Mouse (Mus musculus) stomach, embryonic 15.5 days (tissue): ENCODE data around the gene Adssl1. TPM values are rescaled to one million over a fixed set of nuclear protein-coding genes. Genes with fewer than 3 reads are reported as not detected.
A peak's percentile ranks its signal among the peaks of the same experiment; 100 is the strongest.

Experiments
- ATAC-seq: fragments of 200-750 bp; cut with Nextera tagmentation; 2 replicates; pipeline ENCODE4 v1.8.0; 2017; ENCODE audit warnings: low read depth, moderate number of reproducible peaks, moderate TSS enrichment; ENCODE audit not compliant: insufficient read depth, low FRiP score
- H3K27ac ChIP-seq: fragments of 300-500 bp; sonication (generic); 2 replicates; pipeline ENCODE4 v1.5.1; 2015; ENCODE audit warnings: mild to moderate bottlenecking, inconsistent platforms
- H3K27me3 ChIP-seq: fragments of 300-500 bp; sonication (generic); replicated peaks from 2 replicates; pipeline ENCODE4 v1.6.1; 2015; ENCODE audit warnings: inconsistent platforms
- H3K36me3 ChIP-seq: fragments of 300-500 bp; sonication (generic); 2 replicates; pipeline ENCODE4 v1.6.1; 2015; ENCODE audit warnings: inconsistent platforms
- H3K4me1 ChIP-seq: fragments of 300-500 bp; sonication (generic); 2 replicates; pipeline ENCODE4 v1.6.1; 2015; ENCODE audit warnings: inconsistent platforms
- H3K4me2 ChIP-seq: fragments of 300-500 bp; sonication (generic); 2 replicates; pipeline ENCODE4 v1.6.1; 2015; ENCODE audit warnings: mild to moderate bottlenecking, inconsistent platforms
- H3K4me3 ChIP-seq: fragments of 300-500 bp; sonication (generic); replicated peaks from 2 replicates; pipeline ENCODE4 v1.5.1; 2015; ENCODE audit warnings: inconsistent platforms
- H3K9ac ChIP-seq: fragments of 300-500 bp; sonication (generic); 2 replicates; pipeline ENCODE4 v1.6.1; 2015; ENCODE audit warnings: inconsistent platforms
- H3K9me3 ChIP-seq: fragments of 300-500 bp; sonication (generic); 2 replicates; pipeline ENCODE4 v1.6.1; 2016; ENCODE audit warnings: inconsistent platforms
- WGBS: fragments of 180-500 bp; shearing (Covaris S2); methylation state at CpG from one replicate; pipeline ENCODE4 v1.1.7; 2015; 5-methylcytosine and 5-hydroxymethylcytosine counted together
- polyA plus RNA-seq: library from polyadenylated mRNA; unstranded; fragments of >200 nt; fragmentation: Nextera tagmentation; extraction: Ambion mirVana; gene quantifications from 2 replicates; pipeline ENCODE4 v1.2.1, GENCODE M21; 2015

Adssl1 gene
- polyA plus RNA-seq, 1 experiment from 2014 or later: 4.4 TPM

DNA sequence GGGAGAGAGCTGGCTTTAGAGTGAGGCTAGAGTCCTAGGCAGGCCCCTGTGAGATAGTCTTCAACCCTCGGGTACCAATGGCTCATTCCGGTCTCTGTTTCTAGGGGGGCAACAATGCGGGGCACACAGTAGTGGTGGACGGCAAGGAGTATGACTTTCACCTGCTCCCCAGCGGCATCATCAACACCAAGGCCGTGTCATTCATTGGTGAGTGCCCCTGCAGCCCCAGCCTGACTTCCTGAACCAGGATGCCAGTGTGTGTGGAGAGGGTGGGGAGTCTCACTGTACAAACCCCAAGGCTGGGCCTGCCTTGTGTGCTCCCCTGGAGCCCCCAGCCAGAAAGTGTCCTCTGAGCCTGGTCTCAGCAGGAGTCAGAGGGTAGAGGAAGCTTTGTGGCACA lies 8.4 kb downstream of the Adssl1 start:
- no peak for ATAC-seq
- Histone ChIP-seq H3K9me3 (no peaks in the 10 kb centered on the region), H3K4me1 (peaks cover 27% of the 10 kb centered on the region), H3K36me3 (no peaks in the 10 kb centered on the region), H3K4me3 (no peak overlapping the region), H3K9ac (no peak overlapping the region), H3K27me3 (no peaks in the 10 kb centered on the region), H3K4me2 (no peak overlapping the region; the same call in 1 of the 2 replicates), H3K27ac (0 out of 2 replicates have a peak overlapping the region, but pooled peaks have one; percentile 0)
- WGBS: 80% methylated on average over 6 of the region's 6 CpGs

DNA sequence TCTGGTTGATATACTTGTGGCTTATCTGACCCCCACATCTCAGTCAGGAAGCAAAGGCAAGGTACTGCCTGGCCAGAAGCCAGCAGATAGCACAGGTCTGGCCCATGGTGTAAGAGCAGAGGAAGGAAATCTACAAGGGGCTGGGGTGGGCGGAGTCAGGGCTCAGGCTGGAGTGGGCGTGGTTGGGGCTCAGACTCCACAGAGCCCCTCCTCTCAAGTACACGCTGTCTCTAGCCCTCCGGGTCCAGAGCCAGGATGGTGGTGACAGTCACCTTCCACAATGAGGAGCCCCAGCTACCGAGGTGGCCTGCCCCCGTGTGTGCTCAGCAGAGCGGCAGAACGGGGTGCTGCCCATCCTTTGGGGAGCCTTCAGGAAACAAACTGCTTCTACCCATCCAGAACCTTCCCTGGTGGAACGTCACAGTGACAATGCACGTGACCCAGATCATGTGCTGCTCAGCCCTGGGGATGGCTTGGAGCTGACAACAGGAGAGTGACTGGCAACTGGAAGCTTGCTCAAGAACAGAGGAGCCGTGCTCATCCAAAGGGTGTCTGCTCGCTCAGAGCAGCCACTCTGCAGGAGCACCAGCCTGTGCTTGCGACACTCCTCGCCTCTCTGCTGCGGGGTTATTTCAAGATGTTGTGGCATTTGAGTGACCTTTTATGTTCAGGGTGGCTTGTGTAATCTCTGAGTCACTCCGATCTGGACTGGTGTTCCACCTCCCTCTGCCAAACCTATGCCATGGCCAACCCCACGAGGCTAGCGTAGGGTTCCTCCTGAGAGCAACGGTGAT lies 9.3 kb downstream of the Adssl1 start:
- H3K9me3 ChIP-seq: no peaks in the 10 kb centered on the region
- no peaks in the 10 kb centered on the region for H3K27me3 ChIP-seq
- peaks cover 32% of the 10 kb centered on the region for H3K4me1 ChIP-seq
- H3K4me3 ChIP-seq: no peak overlapping the region; the same call in 1 of the 2 replicates
- peak; percentile 72 for ATAC-seq
- H3K4me2 ChIP-seq: peak overlapping the region; percentile 52
- no peaks in the 10 kb centered on the region for H3K36me3 ChIP-seq
- WGBS: 29% methylated on average over 19 of the region's 19 CpGs
- 0 out of 2 replicates have a peak overlapping the region, but pooled peaks have one; percentile 0 for H3K27ac ChIP-seq
- no peak overlapping the region for H3K9ac ChIP-seq

DNA sequence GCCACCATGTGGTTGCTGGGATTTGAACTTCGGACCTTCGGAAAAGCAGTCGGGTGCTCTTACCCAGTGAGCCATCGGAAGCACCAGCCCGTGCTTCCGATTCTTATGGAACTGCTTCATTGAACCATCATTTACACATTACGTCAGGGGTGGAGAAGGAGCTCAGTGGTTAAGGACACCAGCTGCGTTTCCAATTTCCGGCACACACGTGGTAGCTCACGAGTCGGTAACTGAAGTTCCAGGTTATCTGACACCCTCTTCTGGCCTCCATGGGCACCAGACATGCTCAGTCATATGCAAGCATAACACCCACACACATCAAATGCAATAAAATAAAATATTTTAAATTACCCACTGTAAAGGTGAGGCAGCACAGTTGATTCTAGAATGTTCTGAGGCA lies 10.2 kb downstream of the Adssl1 start:
- H3K27me3 ChIP-seq: no peaks in the 10 kb centered on the region
- no peak overlapping the region for H3K4me2 ChIP-seq
- ATAC-seq: no peak
- H3K27ac ChIP-seq: no peak overlapping the region; the same call in 1 of the 2 replicates
- H3K36me3 ChIP-seq: no peaks in the 10 kb centered on the region
- H3K4me1 ChIP-seq: peaks cover 37% of the 10 kb centered on the region
- H3K9me3 ChIP-seq: no peaks in the 10 kb centered on the region
- no peak overlapping the region for H3K9ac ChIP-seq
- WGBS: 93% methylated on average over 12 of the region's 12 CpGs
- H3K4me3 ChIP-seq: no peak overlapping the region

DNA sequence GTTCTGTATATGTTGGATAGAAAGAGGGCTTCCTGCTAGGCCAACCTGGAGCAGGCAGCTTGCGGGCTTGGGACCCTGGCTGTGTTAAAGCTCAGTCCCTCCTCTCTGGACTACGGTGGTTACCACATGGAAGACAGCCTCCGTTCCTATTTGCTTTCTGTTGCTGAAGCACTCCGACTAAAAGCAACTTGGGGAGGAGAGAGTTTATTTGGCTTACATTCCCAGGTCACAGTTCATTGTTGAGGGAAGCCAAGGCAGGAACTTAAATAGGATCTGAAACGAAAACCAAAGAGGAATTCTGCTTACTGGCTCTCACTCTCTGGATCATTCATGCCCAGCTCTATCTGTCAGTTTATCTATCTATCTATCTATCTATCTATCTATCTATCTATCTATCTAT lies 11.0 kb downstream of the Adssl1 start:
- no peak overlapping the region for H3K4me3 ChIP-seq
- H3K4me2 ChIP-seq: no peak overlapping the region
- WGBS: 54% methylated on average over 5 of the region's 5 CpGs
- no peak overlapping the region; the same call in 1 of the 2 replicates for H3K27ac ChIP-seq
- H3K36me3 ChIP-seq: no peaks in the 10 kb centered on the region
- peaks cover 37% of the 10 kb centered on the region for H3K4me1 ChIP-seq
- H3K9me3 ChIP-seq: no peaks in the 10 kb centered on the region
- no peak overlapping the region for H3K9ac ChIP-seq
- H3K27me3 ChIP-seq: no peaks in the 10 kb centered on the region
- no peak for ATAC-seq

DNA sequence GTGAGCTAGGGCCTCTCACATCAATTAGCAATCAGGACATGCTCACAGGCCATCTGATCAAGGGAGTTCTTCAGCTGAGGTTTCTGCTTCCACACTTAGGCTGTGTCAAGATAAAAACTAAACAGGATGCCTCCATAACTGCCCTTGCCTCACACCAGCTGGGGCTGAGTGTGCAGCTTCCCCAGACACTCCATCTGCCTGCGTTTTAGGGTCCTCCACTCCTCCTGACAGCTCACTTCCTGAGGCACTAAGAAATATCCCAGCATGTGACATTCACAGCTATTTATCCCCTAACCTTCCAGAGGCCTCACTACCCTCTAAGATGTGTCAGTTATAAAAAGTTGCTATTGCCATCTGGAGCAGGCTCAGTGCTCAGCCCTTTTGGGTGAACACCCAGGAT lies 11.6 kb downstream of the Adssl1 start:
- no peak for ATAC-seq
- Histone ChIP-seq H3K27me3 (no peaks in the 10 kb centered on the region), H3K4me3 (no peak overlapping the region), H3K4me1 (peaks cover 35% of the 10 kb centered on the region), H3K36me3 (no peaks in the 10 kb centered on the region), H3K4me2 (no peak overlapping the region), H3K9me3 (no peaks in the 10 kb centered on the region), H3K27ac (peak overlapping the region; percentile 57; the same call in 1 of the 2 replicates), H3K9ac (no peak overlapping the region)
- WGBS: 26% methylated on average over 1 of the region's 1 CpGs

DNA sequence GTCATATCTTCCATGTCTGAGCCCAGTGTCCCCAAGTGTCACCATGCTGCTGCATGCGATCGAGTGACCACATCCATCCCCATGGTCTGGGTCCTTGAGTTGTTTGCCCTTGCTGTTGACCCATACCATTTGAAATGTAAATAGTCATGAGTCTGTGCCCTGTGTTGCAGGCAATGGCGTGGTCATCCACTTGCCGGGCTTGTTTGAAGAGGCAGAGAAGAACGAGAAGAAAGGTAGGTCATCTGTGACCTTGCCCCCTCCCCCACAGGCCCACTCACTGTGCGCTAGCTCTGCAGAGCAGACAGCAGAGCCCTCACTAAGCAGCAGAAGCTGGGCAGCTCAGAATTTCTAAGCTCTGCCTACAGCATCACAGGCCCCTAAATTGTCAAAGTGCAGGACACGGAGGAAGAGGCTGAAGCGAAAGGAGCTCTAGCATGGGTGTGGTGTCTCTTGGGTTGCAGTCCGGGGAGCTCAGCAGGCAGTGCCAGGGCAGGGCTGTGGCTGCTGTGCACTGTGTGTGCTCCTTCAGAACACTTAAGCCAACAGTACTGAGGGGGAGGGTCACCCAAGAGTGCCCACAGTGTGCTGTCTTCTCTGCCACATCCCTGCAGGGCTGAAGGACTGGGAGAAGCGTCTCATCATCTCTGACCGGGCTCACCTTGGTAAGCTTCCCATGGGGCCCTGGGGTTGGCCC lies 12.4 kb downstream of the Adssl1 start:
- 54% methylated on average over 11 of the region's 11 CpGs for WGBS

DNA sequence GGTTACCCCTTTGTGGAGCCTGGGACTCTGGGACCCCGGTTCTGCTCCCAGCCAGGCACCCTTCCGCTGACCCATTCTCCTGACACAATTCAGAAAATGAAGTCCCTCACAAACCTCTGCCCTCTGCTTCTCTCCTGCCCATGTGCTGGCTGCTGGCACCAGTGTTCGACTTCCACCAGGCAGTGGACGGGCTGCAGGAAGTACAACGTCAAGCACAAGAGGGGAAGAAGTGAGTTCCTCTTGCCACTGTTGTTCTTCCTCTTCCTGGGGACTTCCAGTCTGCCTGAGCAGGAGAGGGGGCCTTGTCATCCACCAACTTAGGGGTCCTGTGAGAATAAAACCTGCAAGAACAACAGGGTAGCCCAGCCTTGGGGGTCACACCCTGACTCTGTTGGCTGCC lies 13.1 kb downstream of the Adssl1 start:
- Histone ChIP-seq H3K27ac (no peak overlapping the region), H3K9me3 (no peaks in the 10 kb centered on the region), H3K4me1 (peaks cover 28% of the 10 kb centered on the region), H3K4me3 (no peak overlapping the region), H3K9ac (no peak overlapping the region), H3K4me2 (no peak overlapping the region), H3K27me3 (no peaks in the 10 kb centered on the region), H3K36me3 (no peaks in the 10 kb centered on the region)
- 77% methylated on average over 5 of the region's 5 CpGs for WGBS
- no peak for ATAC-seq

More for the DNA sequence above, 12.4 kb downstream of the Adssl1 start:
- no peaks in the 10 kb centered on the region for H3K27me3 ChIP-seq
- no peaks in the 10 kb centered on the region for H3K9me3 ChIP-seq
- H3K27ac ChIP-seq: peak overlapping the region; percentile 57; the same call in 1 of the 2 replicates
- H3K9ac ChIP-seq: no peak overlapping the region
- ATAC-seq: no peak
- no peak overlapping the region for H3K4me3 ChIP-seq
- peaks cover 28% of the 10 kb centered on the region for H3K4me1 ChIP-seq
- H3K36me3 ChIP-seq: no peaks in the 10 kb centered on the region
- no peak overlapping the region for H3K4me2 ChIP-seq

DNA sequence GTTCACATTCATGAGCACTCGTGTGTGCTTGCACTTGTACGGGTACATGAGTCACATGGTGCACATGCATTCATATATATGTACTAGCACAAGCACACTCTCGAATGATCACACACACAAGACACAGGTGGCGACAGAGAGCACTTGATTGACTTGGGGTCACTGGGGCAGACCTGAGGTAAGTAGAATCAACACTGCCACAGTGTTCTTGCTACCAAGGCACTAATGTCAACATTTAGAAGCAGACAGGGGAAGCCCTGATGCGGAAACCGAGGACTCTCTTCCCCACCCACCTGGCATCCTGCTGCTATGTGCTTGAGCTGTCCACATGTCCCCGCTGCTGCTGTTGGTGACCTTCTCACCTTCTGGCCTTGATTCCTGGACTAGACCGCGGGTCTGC lies 13.8 kb downstream of the Adssl1 start:
- peaks cover 27% of the 10 kb centered on the region for H3K4me1 ChIP-seq
- H3K27me3 ChIP-seq: no peaks in the 10 kb centered on the region
- no peak overlapping the region for H3K27ac ChIP-seq
- ATAC-seq: no peak
- no peak overlapping the region for H3K4me2 ChIP-seq
- H3K4me3 ChIP-seq: no peak overlapping the region
- H3K9ac ChIP-seq: no peak overlapping the region
- no peaks in the 10 kb centered on the region for H3K9me3 ChIP-seq
- H3K36me3 ChIP-seq: no peaks in the 10 kb centered on the region
- 62% methylated on average over 9 of the region's 9 CpGs for WGBS

DNA sequence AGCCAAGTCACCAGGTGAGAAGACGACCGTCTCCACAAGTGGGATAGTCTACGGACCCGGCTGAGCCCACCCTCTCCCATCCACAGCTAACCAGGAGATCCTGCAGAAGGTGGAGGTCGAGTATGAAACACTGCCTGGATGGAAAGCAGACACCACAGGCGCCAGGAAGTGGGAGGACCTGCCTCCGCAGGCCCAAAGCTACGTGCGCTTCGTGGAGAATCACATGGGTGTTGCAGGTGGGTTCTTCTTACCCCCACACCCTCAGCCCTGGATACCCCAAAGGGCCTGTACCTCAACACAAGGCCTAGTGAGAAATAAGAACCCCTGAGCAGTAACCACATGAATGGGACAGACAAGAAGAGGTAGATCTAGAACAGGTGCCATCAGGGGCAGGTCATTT lies 19.7 kb downstream of the Adssl1 start:
- no peaks in the 10 kb centered on the region for H3K9me3 ChIP-seq
- ATAC-seq: no peak
- H3K4me3 ChIP-seq: no peak overlapping the region
- no peaks in the 10 kb centered on the region for H3K36me3 ChIP-seq
- 79% methylated on average over 10 of the region's 10 CpGs for WGBS
- no peak overlapping the region for H3K4me2 ChIP-seq
- H3K4me1 ChIP-seq: peaks cover 6% of the 10 kb centered on the region
- no peaks in the 10 kb centered on the region for H3K27me3 ChIP-seq
- no peak overlapping the region for H3K9ac ChIP-seq
- no peak overlapping the region for H3K27ac ChIP-seq

DNA sequence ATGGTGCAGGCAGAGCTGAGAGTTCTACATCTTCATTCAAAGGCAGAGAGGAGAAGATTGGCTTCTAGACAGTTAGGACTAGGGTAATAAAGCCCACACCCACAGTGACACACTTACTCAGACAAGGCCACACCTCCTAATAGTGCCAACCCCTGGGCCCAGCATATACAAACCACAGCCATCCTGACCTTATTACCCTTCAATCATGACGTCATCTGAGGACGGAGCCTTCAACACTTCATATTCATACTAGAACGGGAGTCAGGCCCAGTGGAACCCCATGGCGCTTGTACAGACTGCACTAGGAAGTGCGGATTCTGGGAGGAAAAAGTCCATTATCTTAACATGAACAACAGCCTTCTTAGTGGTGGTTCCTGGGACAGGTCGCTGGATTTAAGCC lies 23.3 kb downstream of the Adssl1 start:
- Histone ChIP-seq H3K36me3 (peaks cover 4% of the 10 kb centered on the region; the same call in 1 of the 2 replicates), H3K9me3 (no peaks in the 10 kb centered on the region), H3K4me2 (no peak overlapping the region), H3K4me1 (peaks cover 18% of the 10 kb centered on the region), H3K4me3 (no peak overlapping the region), H3K27me3 (no peaks in the 10 kb centered on the region), H3K27ac (no peak overlapping the region), H3K9ac (no peak overlapping the region)
- WGBS: 92% methylated on average over 6 of the region's 6 CpGs
- no peak for ATAC-seq

DNA sequence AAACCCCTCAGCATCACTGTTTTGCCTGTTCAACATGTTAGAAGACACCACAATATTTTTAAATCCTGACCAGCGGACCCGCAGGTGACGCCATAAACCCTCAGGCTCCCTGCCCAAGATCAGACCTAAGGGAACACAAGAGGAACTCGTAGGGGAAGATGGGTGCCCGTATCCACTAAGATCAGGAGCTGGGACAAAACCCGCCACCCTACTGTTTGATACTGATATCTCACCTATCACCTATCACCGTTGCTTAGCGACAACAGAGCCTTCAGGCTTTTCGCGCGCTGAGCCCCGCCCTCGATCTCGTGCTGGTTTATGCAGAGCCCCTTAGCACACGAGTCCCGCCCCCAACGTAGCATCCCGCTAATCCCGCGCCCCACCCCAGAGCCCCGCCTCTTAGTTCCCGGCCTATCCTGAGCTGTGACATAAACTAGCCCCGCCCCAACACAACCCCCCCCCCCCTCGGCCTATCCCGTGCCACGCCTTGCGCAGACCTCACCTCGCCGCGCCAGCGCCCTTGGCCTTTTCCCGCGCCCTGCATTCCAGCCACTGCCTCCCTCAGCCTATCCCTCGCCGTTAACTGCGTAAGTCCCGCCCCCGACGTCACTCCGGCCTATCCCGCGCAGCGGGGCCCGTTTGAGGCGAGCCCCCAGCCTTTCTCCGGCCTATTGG lies 24.5 kb downstream of the Adssl1 start, which contains the start of gene Siva1:
TSS of gene Siva1 (plus strand) at position 500 of the 675 bp plus-strand sequence.
- peaks cover 11% of the 10 kb centered on the region for H3K36me3 ChIP-seq

More for the DNA sequence above, 24.5 kb downstream of the Adssl1 start, which contains the start of gene Siva1:
- H3K27me3 ChIP-seq: no peaks in the 10 kb centered on the region
- H3K9ac ChIP-seq: peak within 1 kb of the TSS; percentile 82
- peak within 1 kb of the TSS; percentile 91 for H3K27ac ChIP-seq
- peak within 1 kb of the TSS; percentile 87 for H3K4me2 ChIP-seq
- WGBS: 2% methylated on average over 46 of the region's 46 CpGs
- peaks cover 18% of the 10 kb centered on the region for H3K4me1 ChIP-seq
- H3K4me3 ChIP-seq: peak within 1 kb of the TSS; percentile 83
- ATAC-seq: peak; percentile 97
- H3K9me3 ChIP-seq: no peaks in the 10 kb centered on the region
